Mouse (Mus musculus): Measurements from ENCODE around the gene Gm8082.
"Not testable (repeated sequence)": the region's sequence is repeated elsewhere in the genome, so short reads cannot be mapped to it uniquely, and the experiment has no call there.

DNA sequence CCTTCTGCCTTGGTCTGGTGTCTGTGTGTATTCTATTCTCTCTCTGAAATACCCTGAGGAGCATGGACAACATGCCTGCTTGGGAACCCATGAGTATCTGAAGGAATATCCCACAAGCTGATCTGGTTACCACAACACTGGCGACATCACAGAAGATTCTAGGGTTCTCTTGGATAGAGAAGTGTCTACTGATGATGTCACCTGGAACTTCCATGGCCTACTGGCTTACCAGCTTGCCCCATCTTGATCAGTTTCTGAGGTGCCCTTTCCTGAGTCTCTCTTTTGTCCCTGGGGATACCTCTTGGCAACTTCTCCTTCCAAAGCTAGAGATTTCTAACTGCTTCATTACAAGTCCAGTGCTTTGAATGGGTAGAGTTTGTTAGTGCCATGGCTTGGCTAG lies at the start of gene Gm8082:
- not testable (repeated sequence) for TF ChIP-seq GATA1, TAL1 (IDR thresholded peaks at IDR 0.05; ENCODE audit: low read length)
